Mouse (Mus musculus) C2C12 (cell line): ENCODE results near the gene A2m. TPM values are rescaled to one million over a fixed set of nuclear protein-coding genes. Genes with fewer than 3 reads are reported as not detected.

ENCODE experiments used
- H3K27me3 ChIP-seq: one replicate; pipeline ENCODE4 v1.6.1; 2011; ENCODE audit not compliant: control insufficient read depth, insufficient read depth, insufficient read length
- H3K36me3 ChIP-seq: one replicate; pipeline ENCODE4 v1.6.1; 2011; ENCODE audit not compliant: control insufficient read depth, insufficient read depth
- H3K4me3 ChIP-seq: one replicate; pipeline ENCODE4 v1.5.1; 2011; ENCODE audit warnings: mild to moderate bottlenecking, control low read depth; ENCODE audit not compliant: poor library complexity, insufficient read depth, severe bottlenecking
- H3K79me2 ChIP-seq: one replicate; pipeline ENCODE4 v1.6.1; 2011; ENCODE audit not compliant: control insufficient read depth, insufficient read depth
- H3K79me3 ChIP-seq: one replicate; pipeline ENCODE4 v1.6.1; 2011; ENCODE audit warnings: low read depth, control low read depth
- H3ac ChIP-seq: one replicate; pipeline ENCODE3; 2011; ENCODE audit warnings: low read depth; ENCODE audit not compliant: control insufficient read depth, insufficient read length
- CEBPB ChIP-seq: IDR thresholded peaks from one replicate; pipeline ENCODE4 v1.6.1; 2011; ENCODE audit warnings: low read depth, mild to moderate bottlenecking, control low read depth, moderate library complexity
- CTCF ChIP-seq: IDR thresholded peaks from one replicate; pipeline ENCODE4 v1.5.1; 2011; ENCODE audit not compliant: control insufficient read depth, insufficient read depth, insufficient read length
- FOSL1 ChIP-seq: IDR thresholded peaks from one replicate; pipeline ENCODE4 v1.8.0; 2011; ENCODE audit warnings: mild to moderate bottlenecking, low read length; ENCODE audit not compliant: poor library complexity, insufficient read depth, severe bottlenecking
- MAX ChIP-seq: IDR thresholded peaks from one replicate; pipeline ENCODE4 v1.6.1; 2011; ENCODE audit warnings: mild to moderate bottlenecking, control low read depth
- MYOD1 ChIP-seq: IDR thresholded peaks from one replicate; pipeline ENCODE4 v1.6.1; 2011; ENCODE audit warnings: low read depth; ENCODE audit not compliant: control insufficient read depth, insufficient read length
- MYOG ChIP-seq: IDR thresholded peaks from one replicate; pipeline ENCODE4 v1.6.1; 2011; ENCODE audit not compliant: control insufficient read depth, insufficient read length; ENCODE audit errors: extremely low read depth
- USF1 ChIP-seq: IDR thresholded peaks from one replicate; pipeline ENCODE4 v1.6.1; 2011; ENCODE audit warnings: low read depth, mild to moderate bottlenecking, control low read depth, moderate library complexity
- polyA plus RNA-seq: library from polyadenylated mRNA; unstranded; fragments of >200 nt; fragmentation: generic; extraction: Trizol; gene quantifications from one replicate; pipeline ENCODE4 v1.2.1, GENCODE M21; 2012; ENCODE audit warnings: missing spikeins

The A2m gene
- polyA plus RNA-seq, 1 experiment = not detected

GRCm38 (mm10) chr6:121622525-121622924 is 12.7 kb upstream of the A2m start:
- no peak overlapping the region for H3ac ChIP-seq
- H3K36me3 ChIP-seq = no peaks in the 10 kb centered on the region
- no peaks in the 10 kb centered on the region for H3K79me3 ChIP-seq
- TF ChIP-seq CEBPB = no peak
- no peak for TF ChIP-seq MYOG
- TF ChIP-seq USF1 = no peak
- no peak for TF ChIP-seq FOSL1
- TF ChIP-seq MAX = no peak
- H3K27me3 ChIP-seq = no peaks in the 10 kb centered on the region
- H3K79me2 ChIP-seq = no peaks in the 10 kb centered on the region
- H3K4me3 ChIP-seq = no peak overlapping the region

DNA sequence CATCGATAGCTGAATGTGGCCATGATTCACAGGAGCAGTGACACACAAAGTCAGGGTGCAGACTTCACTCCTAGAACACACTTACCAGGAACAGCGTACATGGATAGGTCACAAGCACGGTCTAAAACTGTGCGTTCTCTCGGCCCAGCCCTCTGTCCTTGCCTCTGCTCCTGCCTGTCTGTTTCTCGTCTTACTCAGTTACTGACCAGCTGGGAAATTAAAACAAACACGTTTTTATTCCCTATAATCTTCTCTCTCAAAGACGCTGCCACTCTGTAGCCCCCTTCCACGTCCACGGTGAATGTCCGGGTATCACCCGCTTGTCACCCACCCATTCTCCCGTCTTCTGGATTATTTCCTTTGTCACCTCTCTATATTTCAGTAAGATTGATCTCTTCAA is 656 bp upstream of the A2m start:
- Histone ChIP-seq H3K4me3 (no peak overlapping the region), H3K27me3 (no peaks in the 10 kb centered on the region), H3K79me3 (no peaks in the 10 kb centered on the region), H3K79me2 (no peaks in the 10 kb centered on the region), H3K36me3 (no peaks in the 10 kb centered on the region), H3ac (no peak overlapping the region)
- TF ChIP-seq MAX (no peak), CTCF (no peak), CEBPB (no peak), MYOG (no peak), MYOD1 (no peak), USF1 (no peak), FOSL1 (no peak)

DNA sequence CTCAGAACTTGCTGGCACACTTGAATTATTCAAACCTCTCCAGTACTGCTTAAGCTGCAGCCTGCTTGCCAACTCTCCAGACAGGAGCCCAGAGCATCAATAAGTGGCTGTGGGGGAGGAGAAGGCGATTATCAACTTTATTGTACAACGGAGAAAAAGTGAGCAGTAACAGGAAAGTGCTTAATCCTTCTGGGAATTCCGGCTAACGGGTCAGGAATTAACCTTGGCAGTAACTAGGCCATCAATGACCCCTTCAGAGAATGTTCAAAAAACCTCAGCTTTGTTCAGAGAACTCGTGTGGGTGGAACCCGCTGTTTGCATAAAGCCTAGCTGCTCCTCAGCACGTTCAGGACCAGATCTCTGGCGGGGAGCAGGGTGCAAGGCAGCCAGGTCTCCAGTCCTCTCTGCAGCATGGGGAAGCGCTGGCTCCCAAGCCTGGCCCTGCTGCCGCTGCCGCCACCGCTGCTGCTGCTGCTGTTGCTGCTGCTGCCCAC is 749 bp downstream of the A2m start:
- H3K79me2 ChIP-seq = no peaks in the 10 kb centered on the region
- H3K36me3 ChIP-seq = no peaks in the 10 kb centered on the region
- TF ChIP-seq MYOG (no peak), USF1 (no peak), CTCF (no peak), CEBPB (no peak), MAX (no peak), MYOD1 (no peak), FOSL1 (no peak)
- no peak overlapping the region for H3ac ChIP-seq
- H3K79me3 ChIP-seq = no peaks in the 10 kb centered on the region
- no peaks in the 10 kb centered on the region for H3K27me3 ChIP-seq
- H3K4me3 ChIP-seq = no peak overlapping the region

- Histone ChIP-seq H3K36me3 (no peaks in the 10 kb centered on the region), H3K27me3 (no peaks in the 10 kb centered on the region), H3ac (no peak overlapping the region), H3K4me3 (no peak overlapping the region), H3K79me3 (no peaks in the 10 kb centered on the region), H3K79me2 (no peaks in the 10 kb centered on the region)
- TF ChIP-seq CTCF = no peak
- TF ChIP-seq MYOD1 = no peak
- TF ChIP-seq MYOG = no peak
- no peak for TF ChIP-seq USF1
- TF ChIP-seq FOSL1 = no peak
- TF ChIP-seq CEBPB = no peak
- no peak for TF ChIP-seq MAX
Observed at GRCm38 (mm10) chr6:121648499-121648898, 13.3 kb downstream of the A2m start.

Other genes with a start within 250 kb of the A2m start
- 0.09 TPM for gene Iqsec3, start 161.7 kb upstream of the A2m start, polyA plus RNA-seq
- not detected for gene Gm7298, start 97.6 kb downstream of the A2m start, polyA plus RNA-seq
- not detected for gene Mug1, start 203.2 kb downstream of the A2m start, polyA plus RNA-seq